Mouse (Mus musculus): ENCODE measurements at regions not wholly inside any gene's neighbourhood (a gene's known extent, or its start where the extent isn't known, plus 50 kb on each side); places are given as distances from the start of the nearest gene placed in this dataset.

DNA sequence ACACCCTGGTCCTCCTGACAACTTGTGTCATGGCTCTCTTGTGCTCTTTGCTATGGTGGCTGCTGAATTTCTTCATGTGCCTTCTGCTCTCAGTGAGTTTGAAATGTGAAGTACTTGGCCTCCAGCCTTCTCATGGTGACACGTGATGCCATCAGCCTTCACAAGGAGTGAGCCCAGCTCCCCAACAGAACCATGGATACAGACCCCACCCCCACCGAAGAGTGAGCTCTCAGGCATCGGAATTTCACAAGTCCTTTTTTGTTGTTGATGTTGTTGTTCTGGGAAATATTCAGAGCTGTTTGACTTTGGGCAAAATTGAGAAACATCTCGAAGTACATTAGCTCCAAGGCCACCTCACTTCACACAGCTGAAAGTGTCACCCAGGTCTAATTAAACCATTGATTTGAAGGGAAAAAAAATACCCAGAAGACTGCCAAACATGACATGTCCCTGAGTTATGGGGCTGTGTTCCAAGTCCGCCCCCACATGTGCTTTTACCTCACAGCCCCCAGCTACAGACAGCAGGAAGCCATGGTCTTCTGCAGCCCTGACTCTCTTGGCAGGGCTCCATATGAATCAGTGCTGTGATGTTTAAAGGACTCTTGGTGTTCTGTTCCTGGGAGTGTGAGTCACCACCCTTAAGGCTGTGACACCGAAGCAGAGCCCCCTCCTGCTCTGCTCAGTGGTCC is 205.2 kb upstream of the A230072I06Rik start:
- peak; percentile 30 to 64 for DNase-seq (ENCODE audit: low spot score in 2 of 2)

DNA sequence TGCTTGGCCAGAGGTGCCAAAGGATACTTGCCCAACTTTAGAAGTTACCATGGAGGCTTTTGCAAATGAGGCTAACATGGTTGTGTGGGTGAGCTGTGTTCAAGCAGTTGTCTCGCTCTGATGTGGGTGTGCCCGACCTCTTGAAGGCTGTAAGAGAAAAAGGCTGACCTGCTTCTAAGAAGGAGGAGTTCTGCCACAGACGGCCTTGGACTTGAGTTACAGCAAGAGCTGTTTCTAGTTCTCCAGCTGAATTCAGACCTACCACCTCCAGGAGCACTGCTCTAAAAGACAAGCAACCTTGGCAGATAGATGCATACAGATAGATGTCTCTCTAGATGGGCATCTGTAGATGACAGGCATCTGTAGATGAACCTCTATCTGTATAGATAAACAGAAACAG is 202.7 kb upstream of the A230072I06Rik start:
- no peak for DNase-seq (ENCODE audit: low spot score in 2 of 2)

DNA sequence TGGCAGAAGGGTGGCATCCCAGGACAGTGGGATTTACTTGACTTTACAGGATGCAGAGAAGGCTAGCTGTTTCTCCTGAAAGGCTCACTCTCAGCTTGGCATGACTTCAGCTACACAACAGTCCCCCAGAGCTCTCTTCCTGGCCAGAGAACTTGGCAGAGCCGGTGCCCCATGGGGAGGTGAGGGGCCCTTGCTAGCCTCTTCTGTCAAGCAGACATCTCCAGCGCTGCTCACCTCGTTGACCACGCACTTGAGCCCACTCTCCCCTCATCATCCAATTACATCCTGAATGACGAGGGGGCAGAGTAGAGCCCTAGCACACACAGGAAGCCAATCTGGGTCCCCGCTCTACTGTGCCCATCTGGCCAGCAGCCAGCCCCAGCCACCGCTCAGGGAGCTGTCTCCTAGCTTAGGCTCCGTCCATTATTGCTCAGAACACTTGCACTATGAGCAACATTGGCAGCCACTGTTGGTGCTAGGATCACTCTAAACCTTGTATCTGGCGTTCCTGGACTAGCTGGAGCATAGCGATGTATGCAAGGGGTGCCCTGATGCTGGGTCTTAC is 201.7 kb upstream of the A230072I06Rik start:
- no peak for DNase-seq (ENCODE audit: low spot score in 2 of 2)

DNA sequence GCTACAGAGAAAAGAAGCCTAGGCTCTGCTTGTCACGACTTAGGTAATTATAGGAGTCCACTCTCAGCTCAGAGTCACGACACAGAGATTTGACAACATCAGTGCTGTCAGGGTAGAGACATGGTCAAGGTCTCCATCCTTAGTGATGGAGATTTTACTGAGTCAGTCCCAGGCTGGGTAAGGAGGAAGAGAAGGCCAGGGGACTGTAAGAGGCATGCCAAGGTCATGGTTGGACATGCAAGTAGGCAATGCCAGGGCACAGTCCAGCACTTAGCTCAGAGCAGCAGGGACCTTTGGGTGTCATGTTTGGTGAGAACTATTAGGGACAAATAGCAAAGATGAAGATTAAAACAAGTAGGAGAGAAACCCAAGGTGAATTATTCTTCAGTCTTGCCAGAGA is 200.7 kb upstream of the A230072I06Rik start:
- DNase-seq (ENCODE audit: low spot score in 2 of 2) = no peak

DNA sequence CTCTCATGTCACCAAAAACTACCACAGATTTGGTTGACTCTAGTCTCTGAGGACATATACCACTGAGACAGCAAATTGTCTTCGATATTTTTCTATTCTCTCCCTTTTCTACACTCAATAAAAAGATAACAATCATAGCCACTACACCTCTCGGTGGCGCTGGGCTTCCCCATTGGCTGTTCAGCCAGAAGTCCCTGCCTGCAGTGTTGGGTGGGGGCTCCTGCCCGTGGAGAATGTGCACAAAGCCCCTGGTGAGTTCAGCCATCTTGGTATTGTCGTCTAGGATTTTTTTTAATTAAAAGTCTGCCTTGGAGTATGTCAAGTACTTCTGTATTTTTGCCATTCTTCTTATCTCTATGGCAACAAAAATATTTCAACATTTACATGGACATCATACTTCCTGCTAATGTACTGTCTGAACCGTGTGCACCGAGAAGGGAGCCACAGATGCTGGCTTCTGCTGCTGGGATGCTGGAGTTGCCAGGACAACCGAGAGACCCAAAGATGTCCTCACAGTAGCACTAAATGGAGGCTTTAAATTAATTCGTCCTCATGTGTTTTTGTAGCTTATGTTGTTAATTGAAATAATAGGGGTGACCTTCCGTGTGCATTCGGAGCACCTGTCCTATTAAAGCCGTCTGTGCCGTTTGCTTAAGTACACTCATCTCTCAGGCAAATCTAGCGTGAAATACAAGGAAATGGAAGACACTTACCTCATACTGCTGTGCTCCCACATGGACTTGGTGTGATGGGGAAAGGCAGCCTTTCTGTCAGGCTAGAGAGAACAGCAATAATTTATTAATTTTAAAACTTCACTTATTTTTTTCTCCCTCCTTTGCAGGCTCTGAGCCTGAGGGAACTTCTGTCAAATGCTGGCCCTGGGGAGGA is 199.7 kb upstream of the A230072I06Rik start:
- no peak for DNase-seq (ENCODE audit: low spot score in 2 of 2)

DNA sequence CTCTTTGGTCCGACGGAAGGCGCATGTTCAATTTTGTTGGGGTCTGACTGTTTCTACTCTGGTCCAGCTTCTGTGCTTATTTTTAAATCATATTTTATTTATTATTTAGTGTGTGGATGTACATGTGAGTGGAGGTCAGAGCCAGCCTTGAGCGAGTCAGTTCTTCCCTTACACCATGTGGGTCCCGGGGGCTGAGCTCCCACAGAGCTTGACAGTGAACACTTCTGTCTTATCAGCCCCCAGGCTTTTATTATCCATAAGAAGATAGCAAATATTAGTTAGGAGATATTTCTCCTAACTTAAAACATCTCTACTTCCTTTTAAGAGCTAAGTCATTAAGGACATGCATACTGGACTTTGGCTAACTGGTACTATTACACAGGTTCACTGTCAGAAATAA is 197.1 kb upstream of the A230072I06Rik start:
- DNase-seq (ENCODE audit: low spot score in 2 of 2) = no peak

DNA sequence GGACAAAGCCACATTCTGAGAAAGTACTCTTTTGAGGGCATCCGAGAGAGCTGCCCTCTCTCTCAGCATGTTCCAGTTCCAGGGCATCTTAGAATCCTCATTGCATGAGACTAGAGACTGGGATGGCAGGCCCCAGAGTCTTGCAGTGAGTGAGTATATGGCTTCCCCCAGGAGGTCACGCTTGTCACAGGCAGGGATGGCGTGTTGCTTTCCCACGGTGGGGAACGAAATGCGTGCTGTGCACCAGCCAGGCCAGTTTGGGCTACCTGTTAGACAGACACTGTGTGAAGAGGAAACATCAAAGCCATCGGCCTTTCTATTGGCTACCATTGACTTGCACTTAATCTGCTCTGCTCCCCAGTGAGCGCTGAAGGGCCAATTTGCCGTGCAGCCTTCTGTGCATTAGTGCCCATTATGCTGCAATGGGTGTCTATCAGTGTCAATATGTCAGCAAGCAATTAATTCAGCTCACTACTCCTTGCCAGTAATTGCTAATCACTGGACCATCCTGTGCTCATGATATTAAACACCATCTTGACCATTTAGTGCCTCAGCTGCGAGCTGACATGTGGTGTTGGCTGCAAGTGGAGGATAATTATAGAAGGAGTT is 191.3 kb upstream of the A230072I06Rik start:
- no peak for DNase-seq (ENCODE audit: low spot score in 2 of 2)

DNA sequence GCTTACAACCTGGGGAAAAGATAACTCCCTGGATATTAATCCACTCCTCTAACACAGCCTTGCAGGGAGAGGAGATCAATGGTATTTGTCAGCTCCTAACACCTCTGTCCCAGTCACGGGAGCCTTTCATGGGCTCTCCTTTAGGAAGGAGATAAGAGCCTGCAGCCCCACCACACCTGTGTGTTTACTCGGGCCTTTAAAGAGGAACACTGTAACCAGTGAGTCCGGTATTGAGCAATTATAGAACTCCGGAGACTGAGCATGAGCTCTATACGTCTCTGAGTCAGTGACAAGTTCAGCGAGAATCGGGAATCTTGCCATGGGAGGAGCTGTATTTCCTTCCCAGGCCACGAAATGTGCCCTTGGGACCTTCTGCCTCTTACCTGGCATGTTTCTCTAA is 178.5 kb upstream of the A230072I06Rik start:
- no peak for DNase-seq (ENCODE audit: low spot score in 2 of 2)

DNA sequence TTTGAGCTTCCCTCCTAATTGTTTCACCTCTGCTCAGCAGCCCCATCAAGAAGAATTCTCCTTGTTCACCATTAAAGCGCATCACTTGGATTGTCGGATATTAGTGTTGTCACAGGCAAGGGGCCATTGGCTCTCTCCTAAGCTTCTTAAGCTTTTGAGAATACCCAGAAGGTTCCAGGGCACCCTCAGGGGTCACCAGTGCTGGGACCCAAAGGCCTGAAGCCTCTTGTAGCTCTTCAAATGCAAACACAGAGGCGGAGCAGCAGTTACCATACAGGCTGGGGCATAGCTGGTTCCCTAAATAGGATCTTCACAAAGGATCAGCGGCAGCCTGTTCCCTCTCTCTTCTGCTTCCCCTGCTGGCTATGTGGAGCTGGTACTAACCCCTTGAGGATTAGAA is 175.3 kb upstream of the A230072I06Rik start:
- DNase-seq (ENCODE audit: low spot score in 2 of 2) = no peak

DNA sequence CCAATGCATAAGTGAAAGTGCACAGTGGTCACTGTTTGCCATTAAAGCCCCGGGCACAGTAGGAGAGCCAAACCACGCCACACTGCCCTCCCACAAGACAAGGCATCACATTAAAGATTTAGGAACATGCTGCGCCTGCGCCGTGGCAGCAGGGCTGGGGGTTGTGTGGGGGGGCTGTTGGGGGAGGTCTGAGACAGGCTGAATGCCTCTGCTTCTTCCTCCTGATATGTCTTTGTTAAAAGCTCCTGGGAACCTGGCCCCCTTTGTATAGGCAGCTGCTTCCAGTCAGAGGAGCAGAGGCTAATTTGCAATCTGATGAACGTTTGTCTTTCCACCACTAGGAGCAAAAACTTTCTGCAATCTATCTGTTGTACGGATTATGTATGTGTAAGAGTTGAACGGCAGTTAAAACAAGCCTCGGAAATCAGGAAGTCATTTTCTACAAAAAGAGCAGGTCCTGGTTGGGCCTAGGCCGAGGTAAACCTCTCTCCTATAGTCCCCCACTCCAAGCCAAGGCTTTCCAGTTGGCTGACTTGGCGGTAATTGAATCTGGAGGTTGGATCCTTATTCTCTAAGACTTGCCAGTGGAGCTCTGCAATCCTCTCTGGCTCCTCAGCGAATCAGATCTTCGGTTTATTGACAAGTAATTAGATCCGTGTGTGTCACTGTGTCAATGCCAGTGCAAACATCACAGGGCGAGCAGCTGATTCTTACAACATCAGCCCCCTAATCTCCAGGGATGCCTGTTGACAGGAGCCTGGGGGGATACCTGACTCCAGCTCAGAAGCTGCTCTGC is 173.3 kb upstream of the A230072I06Rik start:
- no peak for DNase-seq (ENCODE audit: low spot score in 2 of 2)

DNA sequence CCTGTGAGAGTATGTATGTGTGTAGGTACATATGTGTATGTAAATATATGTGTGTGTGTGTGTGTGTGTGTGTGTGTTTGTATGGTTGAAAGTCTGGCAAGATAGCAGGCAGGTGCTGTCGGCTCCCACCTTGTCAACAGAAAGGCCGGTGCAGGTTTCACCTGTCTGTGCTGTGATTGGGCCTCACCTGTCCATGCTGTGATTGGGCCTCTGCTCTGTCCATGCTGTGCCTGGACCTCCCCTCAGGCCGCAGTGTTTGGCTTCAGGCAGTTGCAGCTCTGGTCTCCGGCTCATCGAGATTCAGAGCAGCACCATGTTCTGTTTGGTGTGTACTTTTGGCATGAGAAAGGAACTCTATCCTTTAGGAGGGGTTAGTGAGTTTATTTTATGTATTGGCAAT is 170.0 kb upstream of the A230072I06Rik start:
- DNase-seq (ENCODE audit: low spot score in 2 of 2) = no peak

DNA sequence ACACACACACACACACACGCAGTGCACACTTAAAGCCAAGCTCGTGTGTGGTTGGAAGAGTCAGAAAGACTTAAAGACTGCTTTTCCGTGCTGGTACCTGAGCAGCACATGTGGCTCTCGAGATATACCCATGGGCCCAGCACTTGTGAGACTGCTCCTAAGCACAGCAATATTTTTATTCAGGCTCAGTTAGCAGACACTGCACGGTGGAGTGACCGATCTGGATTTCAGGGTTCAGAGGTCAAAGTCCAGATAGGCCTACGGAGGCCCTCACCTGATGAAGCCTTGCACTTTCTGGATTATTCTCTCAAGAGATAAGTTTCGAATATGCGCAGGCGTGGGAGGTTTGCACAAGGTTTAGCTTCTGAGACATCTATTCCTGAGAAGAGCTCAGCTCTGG is 167.0 kb upstream of the A230072I06Rik start:
- no peak for DNase-seq (ENCODE audit: low spot score in 2 of 2)

DNA sequence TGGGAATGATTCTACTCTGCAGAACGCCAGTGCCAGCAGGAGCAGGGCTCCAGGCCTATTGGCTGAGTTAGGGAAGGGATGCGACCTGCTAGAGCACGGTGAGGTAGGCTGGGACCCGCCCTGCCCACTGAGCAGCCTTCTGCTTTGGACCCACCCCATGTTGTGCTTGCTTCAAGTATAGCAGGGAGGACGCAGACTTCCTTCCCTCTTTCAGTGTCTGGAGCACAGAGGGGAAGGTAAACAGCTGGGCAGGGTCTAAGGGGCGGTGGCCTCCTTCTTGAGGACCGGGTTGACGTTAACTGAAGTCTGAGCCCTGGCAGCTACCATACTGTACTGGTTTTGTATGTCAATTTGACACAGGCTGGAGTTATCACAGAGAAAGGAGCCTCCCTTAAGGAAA is 165.6 kb upstream of the A230072I06Rik start:
- DNase-seq (ENCODE audit: low spot score in 2 of 2) = no peak

DNA sequence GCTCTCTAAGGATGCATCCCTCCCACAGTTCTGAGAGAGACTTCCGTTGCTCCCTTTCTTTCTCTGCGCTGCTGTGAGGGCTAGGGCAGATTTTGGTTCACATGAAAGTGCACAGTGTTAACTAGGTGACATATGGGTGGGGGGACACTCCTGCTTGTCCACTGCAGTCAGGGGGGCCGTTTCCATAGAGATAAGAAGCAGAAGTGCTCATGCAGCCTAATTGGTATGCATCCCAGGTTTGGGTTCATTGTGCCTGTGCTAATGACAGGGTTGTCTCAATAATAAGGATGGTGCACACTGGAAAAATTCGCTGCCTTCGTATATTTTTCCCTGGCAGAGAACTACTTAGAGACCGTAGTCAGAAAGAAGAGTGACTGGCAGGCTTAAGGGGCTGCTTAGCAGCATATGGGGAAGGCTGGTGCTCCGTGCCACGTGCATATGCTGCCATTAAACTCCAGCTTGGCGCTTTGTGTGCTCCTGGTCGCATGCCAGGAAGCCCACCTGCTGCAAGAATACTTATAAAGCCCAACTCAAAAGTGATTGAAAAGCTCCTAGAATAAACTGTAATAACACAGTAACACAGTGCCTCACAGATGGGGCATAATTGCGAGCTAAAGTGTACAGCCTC is 152.1 kb upstream of the A230072I06Rik start:
- peak; percentile 41 to 48 for DNase-seq (ENCODE audit: low spot score in 2 of 2)

DNA sequence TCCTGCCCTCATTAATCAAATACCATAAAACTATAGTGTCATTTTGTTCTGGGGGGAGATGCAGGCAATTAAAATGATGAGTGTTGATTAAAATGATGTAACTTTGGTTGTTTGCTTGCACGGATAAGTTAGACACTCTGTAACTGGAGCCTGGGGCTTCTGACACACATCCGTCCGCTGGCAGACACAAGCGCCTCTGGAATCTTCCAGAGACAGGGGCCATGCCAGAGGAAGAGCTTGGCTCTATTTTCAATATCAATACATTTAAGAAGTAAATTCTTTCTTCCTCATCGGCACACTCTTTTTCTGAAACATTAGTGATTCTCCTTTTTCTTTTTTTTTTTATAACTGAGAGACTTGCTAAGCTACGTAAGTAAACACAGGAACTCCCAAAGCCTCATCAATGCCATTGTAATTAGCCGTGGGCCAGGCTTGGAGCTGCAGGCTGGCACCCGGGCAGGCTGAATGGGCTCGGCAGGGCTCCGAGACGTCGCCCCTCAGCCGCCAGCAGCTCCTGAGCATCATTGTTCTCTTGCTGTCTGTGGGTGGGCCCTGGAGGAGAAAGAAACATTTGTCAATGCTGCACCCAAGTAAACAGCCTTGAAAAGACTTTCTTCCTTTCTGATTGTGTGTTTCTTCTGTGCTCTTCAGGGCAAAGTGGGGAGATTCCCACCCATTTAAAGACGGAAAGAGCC is 151.4 kb upstream of the A230072I06Rik start:
- DNase-seq (ENCODE audit: low spot score in 2 of 2) = peak; percentile 16 to 25

DNA sequence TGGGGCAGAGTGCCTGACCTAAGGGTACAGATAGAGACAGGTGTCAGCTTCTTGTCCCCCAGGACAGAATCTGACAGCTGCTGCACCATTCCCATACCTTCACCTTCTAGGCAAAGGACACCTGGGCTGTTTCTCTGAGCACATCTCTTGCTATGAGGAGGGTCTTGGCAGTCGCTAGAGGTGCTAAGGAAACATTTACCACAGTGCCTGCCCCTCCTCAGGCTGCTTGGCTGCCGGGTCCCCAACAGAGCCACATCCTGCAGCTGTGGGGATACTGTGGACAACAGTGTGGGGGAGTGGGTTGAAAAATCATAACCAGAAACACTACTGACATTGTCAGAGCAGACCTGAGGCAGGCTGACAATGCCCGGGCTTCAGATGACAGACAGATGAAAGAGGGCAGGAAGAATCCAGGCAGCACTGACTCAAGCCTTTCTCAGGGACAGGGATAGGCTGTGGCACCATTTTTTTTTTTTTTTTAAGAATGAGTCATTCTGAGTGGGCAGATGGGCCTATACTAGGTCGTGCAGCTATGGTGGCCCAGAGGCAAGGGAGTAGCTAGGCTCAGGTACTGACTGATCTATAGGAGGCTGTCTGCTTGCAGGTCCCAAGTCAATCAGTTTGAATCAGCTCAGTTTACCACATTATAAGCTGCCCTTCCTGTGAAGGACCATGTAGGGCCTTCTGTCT is 150.7 kb upstream of the A230072I06Rik start:
- DNase-seq (ENCODE audit: low spot score in 2 of 2) = no peak

DNA sequence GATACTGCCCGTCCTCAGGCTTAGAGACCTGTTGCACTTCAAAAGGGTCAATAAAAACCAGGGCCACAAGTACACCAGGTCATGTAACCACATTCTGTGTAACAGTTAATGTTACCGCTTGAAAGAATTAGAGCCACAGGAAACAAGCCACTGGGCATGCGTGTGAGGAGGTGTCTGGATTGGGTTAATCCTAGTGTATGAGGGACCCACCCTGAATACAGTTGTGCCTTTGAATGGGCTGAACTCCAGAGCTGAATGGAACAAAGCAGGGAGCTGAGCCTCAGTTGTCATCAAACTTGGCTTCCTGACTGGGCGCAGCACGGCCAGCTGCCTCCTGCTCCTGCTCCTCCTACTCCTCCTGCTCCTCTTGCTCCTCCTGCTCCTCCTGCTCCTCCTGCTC is 148.0 kb upstream of the A230072I06Rik start:
- no peak for DNase-seq (ENCODE audit: low spot score in 2 of 2)

DNA sequence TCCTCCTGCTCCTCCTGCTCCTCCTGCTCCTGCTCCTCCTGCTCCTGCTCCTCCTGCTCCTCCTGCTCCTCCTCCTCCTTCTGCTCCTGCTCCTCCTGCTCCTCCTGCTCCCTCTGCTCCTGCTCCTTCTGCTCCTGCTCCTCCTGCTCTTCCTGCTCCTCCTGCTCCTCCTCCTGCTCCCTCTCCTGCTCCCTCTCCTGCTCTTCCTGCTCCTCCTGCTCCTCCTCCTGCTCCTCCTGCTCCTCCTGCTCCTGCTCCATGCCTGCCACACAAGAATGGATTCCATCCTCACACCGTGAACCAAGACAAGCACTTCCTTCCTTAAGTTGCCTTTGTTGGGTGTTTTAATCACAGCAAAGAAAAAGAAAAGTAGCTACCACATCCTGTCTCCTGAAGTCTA is 144.4 kb upstream of the A230072I06Rik start:
- no peak for DNase-seq (ENCODE audit: low spot score in 2 of 2)

DNA sequence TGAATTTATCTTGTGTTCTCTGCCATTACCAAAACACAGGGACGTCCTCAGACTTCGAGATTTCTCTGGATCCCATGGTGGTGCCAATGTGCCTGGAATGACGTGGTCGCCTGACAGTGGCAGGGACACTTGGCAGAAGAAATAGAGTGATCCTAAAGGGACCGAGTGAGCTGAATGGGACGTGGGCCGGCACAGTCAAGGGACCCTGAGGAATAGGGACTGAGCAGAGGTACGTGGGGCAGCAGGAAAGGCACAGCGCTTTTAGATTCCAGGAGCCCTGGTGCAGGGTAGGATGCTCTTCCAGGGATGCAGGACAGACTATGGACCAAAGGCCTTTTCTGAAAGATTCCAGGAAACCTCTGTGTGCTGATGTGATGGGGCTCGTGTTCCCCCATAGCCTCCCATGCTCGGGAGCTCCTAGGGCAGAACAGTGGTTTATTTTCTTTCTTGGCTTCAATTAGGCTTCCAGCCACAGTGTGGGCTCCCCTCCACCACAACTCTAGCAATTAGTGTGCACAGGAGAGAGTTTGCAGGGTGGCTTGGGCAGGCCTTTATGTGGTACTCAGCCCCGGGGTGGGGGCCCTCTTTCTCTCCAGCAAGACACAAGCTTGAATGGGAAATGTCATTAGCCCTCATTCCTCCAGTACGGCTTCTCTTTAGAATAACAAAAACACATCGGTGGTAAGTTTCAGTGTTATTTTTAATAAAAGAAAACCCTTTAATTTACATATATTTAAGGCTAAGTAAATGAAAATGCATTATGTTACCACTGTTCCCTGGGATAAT is 143.0 kb upstream of the A230072I06Rik start:
- peak in 1 of 2 experiments; percentile 25 for DNase-seq (ENCODE audit: low spot score in 2 of 2)

Data from frontal cortex, postnatal 10 days (tissue).